Mouse (Mus musculus) embryonic stem cell, embryonic (primary cell): Measurements from ENCODE around the gene Camk1.

Source experiments
- CTCF ChIA-PET, 4 experiments: fragments of 300-600 bp in 2 of 4; fragments of 350-600 bp in 2 of 4; sonication (Branson Sonifier 250); formaldehyde crosslinking; loops; one replicate each; lab custom pipeline; 2022; ENCODE audit warnings: inconsistent platforms in 2 of 4; lab: Charles Lee
- POLR2A ChIA-PET, 4 experiments: fragments of 300-600 bp in 2 of 4; fragments of 350-600 bp in 2 of 4; sonication (Branson Sonifier 250); formaldehyde crosslinking; loops; one replicate each; lab custom pipeline; 2022; ENCODE audit warnings: antibody characterized with exemption in 4 of 4, inconsistent platforms in 1 of 4; lab: Charles Lee

The Camk1 gene

DNA sequence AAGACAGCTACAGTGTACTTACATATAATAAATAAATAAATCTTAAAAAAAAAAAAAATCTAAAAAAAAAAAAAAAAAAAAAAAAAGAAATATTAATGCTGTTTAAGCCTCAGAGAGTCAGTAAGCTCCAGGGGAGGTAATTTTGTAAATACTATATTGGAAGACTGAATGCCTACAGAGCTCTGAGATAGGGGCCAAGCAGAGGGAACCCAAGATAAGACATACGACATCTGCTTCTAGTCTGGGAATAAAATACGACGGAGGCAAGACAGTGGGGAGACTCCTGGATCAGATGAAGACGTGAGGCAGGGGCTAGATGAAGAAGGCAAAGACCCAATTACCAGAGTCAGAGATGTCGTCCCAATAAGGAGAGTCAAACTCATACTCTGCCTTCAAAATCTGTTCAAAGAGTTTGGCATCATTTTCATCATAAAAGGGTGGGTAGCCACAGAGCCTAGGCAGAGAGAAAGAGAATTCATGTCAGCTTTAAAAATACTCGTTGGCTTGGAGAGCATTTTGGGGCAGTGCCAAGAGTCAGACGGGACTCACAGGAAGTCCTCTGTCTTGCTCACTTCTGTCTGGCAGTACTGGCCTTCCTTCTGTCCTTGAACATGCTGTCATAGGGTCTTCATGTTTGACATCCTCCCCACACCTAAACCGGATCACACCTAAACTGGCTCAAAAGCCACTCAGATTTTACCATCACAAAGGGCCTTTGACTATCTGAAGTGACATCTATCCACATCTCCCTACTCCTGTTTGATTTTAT lies 6.7 kb downstream of the Camk1 start:
- ChIA-PET POLR2A (interaction anchor here in 2 of 4 experiments (0.5 to 0.9 kb wide), 6 partner anchors 29 to 55 kb away, joined by 3 to 4 read pairs (median 3); no protein-coding TSS in a partner anchor), CTCF (interaction anchor here in 2 of 4 experiments (0.6 kb wide), 2 partner anchors 8 to 15 kb away, joined by 3 to 4 read pairs; no protein-coding TSS in a partner anchor)

GRCm38 (mm10) chr6:113334216-113334615 lies 9.6 kb downstream of the Camk1 start:
- ChIA-PET POLR2A (interaction anchor here in 3 of 4 experiments (0.6 to 1.2 kb wide), 8 partner anchors 18 to 595 kb away, joined by 3 to 5 read pairs (median 4); partner anchors contain the start of gene Brpf1 (in 1 of the 3)), CTCF (no interaction called here)

DNA sequence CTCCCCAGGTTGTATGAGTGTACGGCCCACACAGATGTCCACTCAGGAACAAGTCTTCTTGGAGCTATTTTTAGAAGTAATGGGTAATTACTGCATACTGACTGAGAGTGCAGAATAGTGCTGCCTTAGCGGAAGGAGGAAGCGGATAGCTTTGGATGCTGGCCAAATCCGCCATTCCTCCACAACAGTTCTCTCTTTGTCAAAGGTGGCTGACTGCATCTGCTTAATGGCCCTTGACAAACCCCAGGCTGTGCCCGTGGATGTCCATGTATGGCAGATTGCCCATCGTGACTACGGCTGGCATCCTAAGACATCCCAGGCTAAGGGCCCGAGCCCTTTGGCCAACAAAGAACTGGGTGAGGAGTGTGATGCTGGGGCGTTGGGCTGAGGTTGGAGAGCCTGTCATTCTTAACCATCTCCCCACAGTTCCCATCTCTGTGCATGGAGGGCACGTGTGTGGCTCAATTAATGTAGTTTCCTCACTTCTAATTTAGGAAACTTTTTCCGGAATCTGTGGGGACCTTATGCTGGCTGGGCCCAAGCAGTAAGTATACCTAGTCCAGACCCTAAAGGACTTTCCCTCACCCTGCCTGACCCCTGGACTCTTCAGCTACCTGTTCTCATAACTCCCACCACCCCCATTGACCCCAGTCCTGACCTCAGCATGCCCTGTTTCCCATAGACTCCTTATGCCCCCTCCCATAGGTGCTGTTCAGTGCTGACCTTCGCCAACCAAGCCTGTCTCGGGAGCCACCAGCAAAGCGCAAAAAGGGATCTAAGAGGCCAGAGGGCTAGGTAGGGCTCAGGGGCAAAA lies 10.4 kb downstream of the Camk1 start:
- ChIA-PET POLR2A (interaction anchor here in 3 of 4 experiments (0.6 to 1.4 kb wide), 10 partner anchors 11 to 594 kb away, joined by 3 to 6 read pairs (median 4); partner anchors contain the start of genes Brpf1 (in 1 of the 3) and Camk1 (in 1 of the 3)), CTCF (interaction anchor here in 2 of 4 experiments (0.6 to 1.0 kb wide), 3 partner anchors 59 to 94 kb away, joined by 3 read pairs; no protein-coding TSS in a partner anchor)

DNA sequence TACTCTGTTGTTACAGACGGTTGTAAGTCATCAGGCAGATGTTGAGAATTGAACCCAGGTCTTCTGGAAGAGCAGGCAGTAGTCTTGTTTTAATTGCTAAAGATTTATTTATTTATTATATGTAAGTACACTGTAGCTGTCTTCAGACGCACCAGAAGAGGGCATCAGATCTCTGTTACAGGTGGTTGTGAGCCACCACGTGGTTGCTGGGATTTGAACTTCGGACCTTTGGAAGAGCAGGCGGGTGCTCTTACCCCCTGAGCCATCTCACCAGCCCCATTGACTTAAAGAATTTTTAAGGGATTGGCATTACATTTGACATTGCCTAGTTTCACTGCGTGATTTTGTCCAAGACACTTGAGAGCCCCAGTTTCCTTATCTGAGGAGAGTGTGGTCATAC lies 11.1 kb downstream of the Camk1 start:
- POLR2A ChIA-PET: interaction anchor here in 2 of 4 experiments (1.0 to 1.4 kb wide), 6 partner anchors 12 to 62 kb away, joined by 3 to 6 read pairs (median 3); partner anchors contain the start of gene Camk1 (in 1 of the 2)
- CTCF ChIA-PET: interaction anchor here in 2 of 4 experiments (0.6 to 1.0 kb wide), 3 partner anchors 59 to 95 kb away, joined by 3 read pairs; no protein-coding TSS in a partner anchor

DNA sequence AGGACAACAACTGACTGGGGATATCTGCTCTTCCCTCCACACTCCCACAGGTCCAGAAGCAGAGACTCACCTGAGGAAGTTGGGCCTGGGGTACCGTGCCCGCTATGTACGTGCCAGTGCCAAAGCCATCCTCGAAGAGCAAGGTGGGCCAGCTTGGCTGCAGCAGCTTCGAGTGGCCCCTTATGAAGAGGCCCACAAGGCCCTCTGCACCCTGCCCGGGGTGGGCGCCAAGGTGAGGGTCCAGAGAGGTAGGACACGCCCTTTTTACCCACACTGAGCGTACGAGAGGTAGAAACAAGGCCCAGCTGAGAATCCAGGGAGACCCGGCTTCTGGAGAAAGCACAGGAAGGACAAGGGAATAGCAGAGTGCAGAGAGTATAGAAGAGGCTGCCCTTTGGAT lies 12.1 kb downstream of the Camk1 start:
- CTCF ChIA-PET: no interaction called here
- POLR2A ChIA-PET: interaction anchor here in 2 of 4 experiments (0.9 to 1.1 kb wide), 5 partner anchors 9 to 94 kb away, joined by 3 read pairs; partner anchors contain the start of gene Mtmr14 (in 1 of the 2)

DNA sequence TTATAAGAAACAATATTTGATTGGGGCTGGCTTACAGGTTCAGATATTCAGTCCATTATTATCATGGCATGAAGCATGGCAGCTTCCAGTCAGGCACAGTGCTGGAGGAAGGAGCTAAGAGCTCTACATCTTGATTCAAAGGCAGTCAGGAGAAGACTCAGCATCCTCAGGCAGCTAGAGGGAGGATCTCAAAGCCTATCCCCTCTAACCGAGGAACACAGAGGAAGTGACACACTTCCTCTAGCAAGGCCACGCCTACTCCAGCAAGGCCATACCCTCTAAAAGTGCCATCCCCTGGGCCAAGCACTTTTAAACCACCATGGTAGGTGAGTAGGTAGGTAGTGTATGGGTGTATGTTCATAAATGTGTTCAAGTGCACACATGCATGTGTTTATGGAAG lies 13.2 kb downstream of the Camk1 start:
- ChIA-PET POLR2A (interaction anchor here in 2 of 4 experiments (1.1 to 1.3 kb wide), 4 partner anchors 11 to 24 kb away, joined by 3 to 6 read pairs (median 4); partner anchors contain the start of gene Brpf1 (in 1 of the 2)), CTCF (interaction anchor here in 1 of 4 experiments (0.5 kb wide), 1 partner anchor 12 kb away, joined by 3 read pairs; no protein-coding TSS in a partner anchor)

DNA sequence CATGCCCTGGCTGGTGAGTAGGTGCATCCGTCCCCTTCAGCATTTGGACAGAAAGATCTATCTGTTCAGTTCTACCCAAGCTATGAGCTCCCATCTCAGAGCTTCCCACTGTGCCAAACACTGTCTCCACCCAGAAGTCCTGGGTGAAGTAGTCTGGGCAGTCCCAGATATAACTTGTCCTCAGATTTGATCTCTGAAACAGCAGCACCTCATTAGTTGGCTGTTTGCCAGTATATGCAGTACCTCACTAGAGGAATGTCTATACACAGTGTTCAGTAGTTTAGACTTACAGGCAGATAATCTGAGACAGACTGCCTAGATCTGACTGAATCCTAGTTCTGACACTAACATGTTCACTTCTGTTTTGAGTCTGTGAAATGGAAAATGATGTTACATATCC lies 14.4 kb downstream of the Camk1 start:
- CTCF ChIA-PET: no interaction called here
- POLR2A ChIA-PET: interaction anchor here in 1 of 4 experiments (1.1 kb wide), 1 partner anchor 22 kb away, joined by 6 read pairs; the partner anchor contains the start of gene Brpf1

- CTCF ChIA-PET: interaction anchor here in 1 of 4 experiments (1.0 kb wide), 1 partner anchor 41 kb away, joined by 3 read pairs; no protein-coding TSS in a partner anchor
- POLR2A ChIA-PET: interaction anchor here in 3 of 4 experiments (0.6 to 4.3 kb wide), 37 partner anchors 10 to 372 kb away, joined by 3 to 50 read pairs (median 4); partner anchors contain the start of genes Brpf1 (in 2 of the 3), Camk1 (in 1 of the 3), Cpne9 (in 1 of the 3) and Mtmr14 (in 1 of the 3)
Measured at GRCm38 (mm10) chr6:113326533-113327315, 17.1 kb downstream of the Camk1 start, which contains the start of gene Ogg1. Gene Ogg1 (plus strand): TSS chr6:113326972.

DNA sequence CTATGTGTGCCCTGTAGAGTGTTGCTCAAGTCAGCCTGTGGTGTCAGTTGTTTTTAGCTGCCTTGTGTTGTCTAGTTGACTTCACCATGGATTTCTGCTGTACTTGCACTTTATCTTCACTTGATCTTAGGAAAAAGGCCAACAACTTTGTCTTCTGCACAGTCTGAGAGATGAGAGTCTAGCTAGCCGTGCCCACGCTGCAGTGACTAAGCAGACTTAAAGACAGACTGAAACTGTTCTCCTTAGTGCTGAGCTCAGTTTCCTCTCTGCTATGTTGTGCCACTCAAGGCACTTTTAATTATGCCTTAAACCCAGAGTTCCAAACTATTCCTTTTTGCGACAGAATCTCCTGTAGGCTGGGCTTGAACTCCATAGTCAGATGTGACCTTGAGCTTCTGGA lies 27.8 kb downstream of the Camk1 start:
- CTCF ChIA-PET: interaction anchor here in 3 of 4 experiments (0.5 to 1.5 kb wide), 6 partner anchors 10 to 259 kb away, joined by 3 to 4 read pairs (median 4); no protein-coding TSS in a partner anchor
- POLR2A ChIA-PET: interaction anchor here in 2 of 4 experiments (0.9 to 3.3 kb wide), 9 partner anchors 9 to 228 kb away, joined by 3 to 30 read pairs (median 10); partner anchors contain the start of genes Brpf1 (in 2 of the 2) and Ogg1 (in 2 of the 2)

- POLR2A ChIA-PET: interaction anchor here in 3 of 4 experiments (0.6 to 6.2 kb wide), 27 partner anchors 8 to 935 kb away, joined by 3 to 72 read pairs (median 5); partner anchors contain the start of genes Ogg1 (in 3 of the 3), Camk1 (in 1 of the 3), Cpne9 (in 1 of the 3) and Setd5 (in 1 of the 3)
- CTCF ChIA-PET: interaction anchor here in 1 of 4 experiments (0.7 kb wide), 1 partner anchor 238 kb away, joined by 3 read pairs; no protein-coding TSS in a partner anchor
Measured at GRCm38 (mm10) chr6:113308141-113308540, 35.6 kb downstream of the Camk1 start.

DNA sequence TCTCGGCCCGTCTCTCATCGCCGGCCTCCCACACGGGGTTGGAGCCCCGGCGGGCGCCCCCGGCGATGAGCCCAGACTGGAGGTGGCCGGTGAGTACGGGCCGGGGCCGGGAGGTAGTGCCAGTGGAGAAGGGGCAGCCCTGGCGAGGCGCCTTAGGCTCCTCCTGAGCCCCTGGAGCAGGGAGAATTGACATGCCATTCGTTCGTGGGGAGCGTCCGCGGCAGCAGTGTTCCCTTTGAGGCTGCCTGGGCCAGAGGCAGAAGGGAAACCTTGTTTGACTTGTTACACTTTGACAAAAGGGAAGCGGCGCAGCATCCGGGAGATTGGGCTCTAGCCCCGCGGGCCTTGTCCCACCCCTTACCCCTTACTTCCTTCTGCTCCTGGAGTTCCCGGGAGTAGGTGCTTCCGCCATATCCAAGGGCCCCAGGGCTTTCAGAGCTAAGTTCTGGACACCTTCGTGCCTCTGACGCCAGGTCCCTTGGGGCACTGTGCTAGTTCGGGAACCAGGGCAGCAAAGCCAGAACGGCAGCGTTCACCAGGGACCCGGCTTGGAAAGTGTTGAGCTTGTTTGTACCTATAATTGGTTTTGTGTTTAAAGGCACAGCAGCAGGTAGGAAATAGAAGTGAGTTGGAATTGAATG lies 36.2 kb downstream of the Camk1 start:
- ChIA-PET CTCF (no interaction called here), POLR2A (interaction anchor here in 3 of 4 experiments (0.7 to 6.2 kb wide), 44 partner anchors 9 to 611 kb away, joined by 3 to 72 read pairs (median 6); partner anchors contain the start of genes Ogg1 (in 3 of the 3), Camk1 (in 1 of the 3), Cpne9 (in 1 of the 3) and Il17rc (in 1 of the 3))

- ChIA-PET POLR2A (interaction anchor here (0.8 to 6.2 kb wide), 70 partner anchors 9 to 611 kb away, joined by 3 to 72 read pairs (median 6); partner anchors contain the start of genes Ogg1 (in 3 of the 4), Camk1 (in 2 of the 4), Cpne9 (in 2 of the 4) and Mtmr14 (in 2 of the 4)), CTCF (interaction anchor here in 1 of 4 experiments (0.9 to 1.4 kb wide), 4 partner anchors 10 to 46 kb away, joined by 3 to 8 read pairs (median 4); no protein-coding TSS in a partner anchor)
Measured at GRCm38 (mm10) chr6:113306986-113307349, 36.8 kb downstream of the Camk1 start, which contains the start of gene Brpf1. Gene Brpf1 (plus strand): TSS chr6:113307137.

- ChIA-PET CTCF (interaction anchor here in 3 of 4 experiments (0.6 to 1.4 kb wide), 12 partner anchors 9 to 268 kb away, joined by 3 to 8 read pairs (median 3); partner anchors contain the start of gene Thumpd3 (in 1 of the 3)), POLR2A (interaction anchor here (0.6 to 6.2 kb wide), 98 partner anchors 9 to 610 kb away, joined by 3 to 72 read pairs (median 4); partner anchors contain the start of genes Camk1 (in 2 of the 4), Cpne9 (in 2 of the 4), Mtmr14 (in 2 of the 4) and Ogg1 (in 2 of the 4))
Measured at GRCm38 (mm10) chr6:113306322-113306985, 37.3 kb downstream of the Camk1 start.

DNA sequence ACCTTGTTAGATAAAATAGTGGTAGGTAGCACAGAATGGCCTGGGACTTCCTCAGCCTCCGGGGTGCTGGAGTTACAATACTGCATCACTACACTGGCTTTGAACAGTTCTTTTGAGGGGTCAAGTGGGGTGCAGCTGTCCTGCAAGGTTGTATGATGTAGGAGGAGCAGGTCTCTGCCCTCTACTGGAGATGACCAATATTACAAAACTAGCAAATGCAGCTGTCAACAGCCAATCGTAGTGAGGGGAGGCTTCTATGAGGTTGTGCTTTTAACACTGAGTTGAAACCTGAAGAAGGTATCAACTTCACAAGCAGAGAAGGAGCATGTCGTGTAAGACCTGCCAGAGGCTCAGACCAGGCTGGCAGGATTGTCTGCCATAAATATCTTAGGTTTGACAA lies 41.5 kb downstream of the Camk1 start:
- ChIA-PET CTCF (interaction anchor here (0.5 to 2.5 kb wide), 22 partner anchors 10 to 264 kb away, joined by 3 to 12 read pairs (median 3); partner anchors contain the start of genes Camk1 (in 1 of the 4), Cpne9 (in 1 of the 4) and Mtmr14 (in 1 of the 4)), POLR2A (interaction anchor here in 2 of 4 experiments (0.6 to 1.5 kb wide), 5 partner anchors 13 to 171 kb away, joined by 3 to 5 read pairs (median 3); no protein-coding TSS in a partner anchor)
